Mouse (Mus musculus) hindbrain, embryonic 14.5 days (tissue): Measurements from ENCODE around the gene Gm17387. TPM values are rescaled to one million over a fixed set of nuclear protein-coding genes. Genes with fewer than 3 reads are reported as not detected.

ENCODE experiments used
- ATAC-seq: fragments of 200-750 bp; cut with Nextera tagmentation; 2 replicates; pipeline ENCODE4 v1.8.0; 2017; ENCODE audit warnings: moderate number of reproducible peaks, mild to moderate bottlenecking, moderate TSS enrichment, moderate library complexity; ENCODE audit not compliant: low FRiP score
- DNase-seq: peaks from one replicate; pipeline ENCODE4 v3.0.0-alpha.2; 2015; ENCODE audit warnings: low spot score
- H3K27ac ChIP-seq: fragments of 300-500 bp; sonication (generic); 2 replicates; pipeline ENCODE4 v1.5.1; 2014; ENCODE audit warnings: mild to moderate bottlenecking, moderate library complexity
- H3K27me3 ChIP-seq: fragments of 300-500 bp; sonication (generic); 2 replicates; pipeline ENCODE4 v1.6.1; 2014; ENCODE audit warnings: mild to moderate bottlenecking, low read length, mixed read lengths; ENCODE audit not compliant: control insufficient read depth, insufficient read depth
- H3K36me3 ChIP-seq: fragments of 300-500 bp; sonication (generic); replicated peaks from 2 replicates; pipeline ENCODE4 v1.6.1; 2014; ENCODE audit not compliant: control insufficient read depth, insufficient read depth
- H3K4me1 ChIP-seq: fragments of 300-500 bp; sonication (generic); replicated peaks from 2 replicates; pipeline ENCODE4 v1.6.1; 2014; ENCODE audit warnings: antibody characterized with exemption, low read length, mixed read lengths; ENCODE audit not compliant: control insufficient read depth, insufficient read depth
- H3K4me2 ChIP-seq: fragments of 300-500 bp; sonication (generic); replicated peaks from 2 replicates; pipeline ENCODE4 v1.6.1; 2014; ENCODE audit warnings: mild to moderate bottlenecking, moderate library complexity
- H3K4me3 ChIP-seq: fragments of 300-500 bp; sonication (generic); replicated peaks from 2 replicates; pipeline ENCODE4 v1.5.1; 2014; ENCODE audit warnings: mild to moderate bottlenecking, low read length
- H3K9ac ChIP-seq: fragments of 300-500 bp; sonication (generic); 2 replicates; pipeline ENCODE4 v1.6.1; 2014
- H3K9me3 ChIP-seq: fragments of 300-500 bp; sonication (generic); 2 replicates; pipeline ENCODE4 v1.6.1; 2016; ENCODE audit warnings: low read length; ENCODE audit not compliant: control insufficient read depth
- WGBS: fragments of 180-500 bp; shearing (Covaris S2); extraction: QIAGEN DNeasy Blood & Tissue Kit; methylation state at CpG from one replicate; pipeline ENCODE4 v1.1.7; 2014; 5-methylcytosine and 5-hydroxymethylcytosine counted together
- polyA plus RNA-seq: library from polyadenylated mRNA; unstranded; fragments of >200 nt; fragmentation: Nextera tagmentation; extraction: Ambion mirVana; gene quantifications from 2 replicates; pipeline ENCODE4 v1.2.1, GENCODE M21; 2014

Gm17387 gene
- polyA plus RNA-seq, 1 experiment from 2014 or later: not detected

DNA sequence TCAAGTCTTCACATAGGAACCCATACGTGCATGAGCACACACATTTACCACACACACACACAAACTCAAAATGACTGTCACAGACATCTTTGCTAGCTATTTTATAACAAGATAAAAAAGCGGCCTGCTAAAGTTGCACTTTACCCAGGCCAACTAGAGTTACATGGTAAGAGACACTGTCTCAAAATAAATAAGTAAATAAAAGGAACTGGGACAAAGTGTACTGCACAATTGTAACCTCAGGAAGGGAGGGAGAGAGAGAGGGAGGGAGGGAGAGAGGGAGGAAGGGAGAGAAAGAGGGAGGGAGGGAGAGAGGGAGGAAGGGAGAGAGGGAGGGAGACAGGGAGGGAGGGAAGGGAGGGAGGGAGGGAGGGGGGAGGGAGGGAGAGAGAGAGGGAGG lies 23.5 kb downstream of the Gm17387 start:
- Histone ChIP-seq H3K9me3 (no peaks in the 10 kb centered on the region), H3K4me3 (no peak overlapping the region), H3K9ac (no peak overlapping the region), H3K27ac (no peak overlapping the region), H3K36me3 (no peaks in the 10 kb centered on the region), H3K4me1 (peaks cover 2% of the 10 kb centered on the region), H3K4me2 (no peak overlapping the region), H3K27me3 (no peaks in the 10 kb centered on the region)
- no peak for ATAC-seq
- DNase-seq: no peak
- 92% methylated on average over 2 of the region's 2 CpGs for WGBS

DNA sequence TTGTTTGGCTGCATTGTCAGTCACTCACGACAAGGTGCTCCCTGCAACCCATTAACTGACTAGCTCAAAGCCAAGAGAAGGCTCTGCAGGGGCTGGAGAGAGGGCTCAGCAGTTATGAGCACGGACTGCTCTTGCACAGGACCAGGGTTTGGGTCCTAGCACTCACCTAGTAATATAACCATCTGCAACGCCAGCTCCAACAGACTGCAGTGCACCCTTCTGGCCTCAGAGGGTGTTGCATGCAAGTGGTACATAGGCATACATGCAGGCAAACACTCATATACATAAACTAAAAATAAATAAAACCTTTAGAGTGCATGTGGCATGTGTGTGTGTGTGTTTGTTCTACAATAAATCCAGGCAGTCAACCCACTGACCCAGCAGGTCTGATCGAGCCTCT lies 26.9 kb downstream of the Gm17387 start:
- peaks cover 9% of the 10 kb centered on the region for H3K4me1 ChIP-seq
- H3K9ac ChIP-seq: no peak overlapping the region
- WGBS: 83% methylated on average over 4 of the region's 4 CpGs
- ATAC-seq (no peak), DNase-seq (no peak)
- H3K4me2 ChIP-seq: no peak overlapping the region
- no peak overlapping the region for H3K4me3 ChIP-seq
- no peaks in the 10 kb centered on the region for H3K27me3 ChIP-seq
- H3K27ac ChIP-seq: no peak overlapping the region
- H3K36me3 ChIP-seq: no peaks in the 10 kb centered on the region
- H3K9me3 ChIP-seq: no peaks in the 10 kb centered on the region

DNA sequence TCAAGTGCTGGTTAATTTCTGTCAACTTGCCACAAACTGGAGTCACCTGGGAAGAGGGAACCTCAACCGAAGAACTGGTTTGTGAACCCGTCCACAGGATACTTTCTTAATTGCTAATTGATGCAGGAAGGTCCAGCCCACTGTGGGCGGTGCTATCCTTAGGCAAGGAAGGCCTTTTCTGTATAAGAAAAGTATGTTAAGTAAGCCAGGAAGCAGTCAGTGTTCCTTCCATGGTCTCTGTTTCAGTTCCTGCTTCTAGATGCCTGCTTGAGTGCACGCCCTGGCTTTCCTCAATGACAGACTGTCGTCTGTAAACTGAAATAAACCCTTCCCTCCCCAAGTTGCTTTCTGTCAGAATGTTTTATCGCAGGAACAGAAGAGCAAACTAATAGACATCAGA lies 28.0 kb downstream of the Gm17387 start:
- DNase-seq (no peak), ATAC-seq (no peak)
- Histone ChIP-seq H3K9me3 (no peaks in the 10 kb centered on the region), H3K4me3 (no peak overlapping the region), H3K4me2 (no peak overlapping the region), H3K36me3 (no peaks in the 10 kb centered on the region), H3K4me1 (peaks cover 13% of the 10 kb centered on the region), H3K27ac (no peak overlapping the region), H3K27me3 (no peaks in the 10 kb centered on the region), H3K9ac (no peak overlapping the region)
- 89% methylated on average over 6 of the region's 6 CpGs for WGBS

DNA sequence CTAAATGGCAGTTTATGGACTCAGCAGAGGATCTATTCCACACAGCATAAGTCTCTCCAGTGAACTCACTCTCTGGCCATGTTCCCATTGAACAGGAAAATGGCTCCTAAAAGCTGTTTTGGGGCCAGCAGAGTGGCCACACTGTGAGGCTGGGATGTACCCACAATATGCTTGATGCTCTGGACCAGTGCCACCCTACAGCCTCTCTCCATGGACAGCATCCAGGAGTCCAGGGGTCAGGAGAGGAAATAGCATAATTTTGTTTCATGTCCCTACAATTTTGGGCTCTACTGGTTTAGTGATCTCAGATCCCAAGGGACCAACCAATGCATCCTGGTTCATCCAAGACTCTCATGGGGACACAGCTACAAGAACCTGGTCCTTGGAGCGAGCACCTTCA lies 28.6 kb downstream of the Gm17387 start:
- DNase-seq (no peak), ATAC-seq (no peak)
- H3K27ac ChIP-seq: no peak overlapping the region
- H3K27me3 ChIP-seq: no peaks in the 10 kb centered on the region
- no peak overlapping the region for H3K4me2 ChIP-seq
- no peaks in the 10 kb centered on the region for H3K9me3 ChIP-seq
- no peak overlapping the region for H3K4me3 ChIP-seq
- peaks cover 19% of the 10 kb centered on the region for H3K4me1 ChIP-seq
- no peaks in the 10 kb centered on the region for H3K36me3 ChIP-seq
- 96% methylated on average over 1 of the region's 1 CpGs for WGBS
- H3K9ac ChIP-seq: no peak overlapping the region

DNA sequence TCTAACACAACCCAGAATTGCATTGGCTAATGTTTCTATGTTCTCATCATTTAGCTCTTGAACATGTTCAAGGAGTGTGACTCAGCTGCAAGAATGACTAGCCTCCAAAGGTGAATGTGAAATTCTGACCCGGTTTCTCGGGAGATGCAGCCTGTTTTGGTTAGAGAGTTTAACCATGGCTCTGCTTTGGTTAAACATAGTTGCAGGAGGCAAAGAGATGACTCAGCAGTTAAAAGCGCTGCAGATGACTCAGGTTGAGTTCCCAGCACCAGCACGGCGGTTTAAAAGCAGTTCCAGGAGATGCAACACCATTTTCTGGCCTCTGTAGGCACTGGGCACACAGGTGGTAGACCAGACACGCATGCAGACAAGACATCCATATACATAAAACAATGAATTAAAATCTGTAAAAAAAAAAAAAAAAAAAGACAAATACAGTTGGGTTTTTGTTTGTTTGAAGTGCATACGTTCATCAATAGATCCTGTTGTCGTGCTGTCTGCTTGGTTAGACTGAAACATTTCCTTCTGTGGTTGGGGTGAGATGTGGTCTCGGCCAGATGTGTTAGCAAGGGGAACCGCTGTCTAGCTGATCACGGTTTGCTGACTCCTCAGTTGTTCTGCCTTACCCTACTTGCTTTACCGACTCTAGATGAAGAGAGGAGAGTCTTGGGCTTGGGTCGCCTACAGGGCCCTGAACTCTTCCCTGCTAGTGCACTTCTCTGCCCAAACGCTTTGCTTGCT lies 29.8 kb downstream of the Gm17387 start:
- Histone ChIP-seq H3K9me3 (no peaks in the 10 kb centered on the region), H3K27ac (no peak overlapping the region), H3K9ac (no peak overlapping the region), H3K36me3 (peaks cover 7% of the 10 kb centered on the region; the same call in 1 of the 2 replicates), H3K4me1 (peaks cover 24% of the 10 kb centered on the region), H3K4me2 (no peak overlapping the region), H3K27me3 (no peaks in the 10 kb centered on the region), H3K4me3 (no peak overlapping the region)
- no peak for ATAC-seq
- 95% methylated on average over 14 of the region's 14 CpGs for WGBS
- no peak for DNase-seq

DNA sequence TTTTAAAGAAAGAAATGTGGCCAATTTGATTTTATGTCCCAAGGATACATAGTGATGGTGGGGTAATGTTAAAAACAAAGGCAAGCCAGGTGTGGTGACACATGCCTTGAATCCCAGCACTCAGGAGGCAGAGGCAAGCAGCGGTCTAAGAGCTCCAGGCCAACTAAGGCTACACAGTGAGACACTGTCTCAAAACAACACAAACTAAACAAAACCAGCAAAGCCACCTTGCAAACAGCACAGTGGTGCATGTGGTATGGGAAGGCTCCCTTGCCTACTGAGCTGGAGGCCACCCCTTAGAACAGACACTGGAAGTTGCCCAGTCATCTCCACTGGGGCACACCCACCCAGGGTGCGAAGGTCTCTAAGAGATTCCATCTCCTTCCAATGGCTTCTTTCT lies 31.0 kb downstream of the Gm17387 start:
- H3K9me3 ChIP-seq: no peaks in the 10 kb centered on the region
- peaks cover 19% of the 10 kb centered on the region for H3K36me3 ChIP-seq
- no peaks in the 10 kb centered on the region for H3K27me3 ChIP-seq
- H3K9ac ChIP-seq: peak overlapping the region; percentile 97
- DNase-seq: no peak
- ATAC-seq: 0 out of 2 replicates have a peak, but pooled peaks have one; percentile 0
- peaks cover 24% of the 10 kb centered on the region for H3K4me1 ChIP-seq
- H3K4me3 ChIP-seq: peak overlapping the region; percentile 80
- 57% methylated on average over 2 of the region's 2 CpGs for WGBS
- peak overlapping the region; percentile 65 for H3K4me2 ChIP-seq
- peak overlapping the region; percentile 94 for H3K27ac ChIP-seq

DNA sequence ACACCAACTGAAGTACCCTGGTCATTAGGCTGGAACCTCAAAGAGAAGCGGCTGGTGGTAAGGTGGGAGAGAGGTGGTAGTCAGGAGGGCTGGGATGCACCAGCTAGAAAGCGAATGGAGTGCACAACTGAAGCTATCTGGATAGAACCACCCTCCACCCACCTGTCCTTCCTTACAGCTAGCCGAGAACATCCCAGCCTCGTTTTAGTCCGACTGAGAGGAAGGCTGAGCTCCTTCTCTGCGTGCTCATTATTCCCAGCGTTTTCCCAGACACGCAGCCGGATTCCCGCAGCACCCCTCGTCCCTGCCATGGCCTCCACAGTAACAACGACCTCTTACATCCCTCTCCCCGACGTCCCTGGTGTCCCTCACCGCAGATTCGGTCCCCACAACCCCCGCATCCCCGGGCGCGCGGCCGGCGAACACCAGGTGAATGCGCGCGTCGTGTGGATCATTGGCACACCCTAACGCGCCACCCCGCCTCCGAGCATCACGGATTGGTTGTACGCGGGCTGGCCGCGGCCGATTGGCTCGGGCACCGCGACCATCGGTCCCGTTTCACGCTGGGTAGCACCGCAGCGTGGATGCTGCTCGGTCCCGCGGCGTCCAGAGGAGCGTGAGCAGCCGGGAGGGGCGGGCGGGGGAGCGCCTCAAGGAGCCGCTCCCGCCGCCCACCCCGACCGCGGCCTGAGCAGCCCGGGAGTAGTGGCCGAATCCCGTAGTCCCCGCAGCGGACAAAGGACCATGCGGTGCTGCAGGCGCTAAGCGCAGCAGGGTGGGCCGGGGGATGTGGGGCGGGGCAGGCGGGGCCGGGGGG lies 31.7 kb downstream of the Gm17387 start, which contains the start of gene B4galnt4:
Gene B4galnt4 (plus strand): TSS at position 679 of the 817 bp plus-strand sequence.
- peak within 1 kb of the TSS; percentile 97 for H3K9ac ChIP-seq
- H3K4me3 ChIP-seq: peak within 1 kb of the TSS; percentile 80
- no peaks in the 10 kb centered on the region for H3K9me3 ChIP-seq
- no peaks in the 10 kb centered on the region for H3K27me3 ChIP-seq
- DNase-seq: peak; percentile 90
- H3K4me1 ChIP-seq: peaks cover 24% of the 10 kb centered on the region
- under 1% methylated on average over 72 of the region's 72 CpGs for WGBS
- peaks cover 26% of the 10 kb centered on the region for H3K36me3 ChIP-seq
- peak within 1 kb of the TSS; percentile 65 for H3K4me2 ChIP-seq
- peak; percentile 97 for ATAC-seq
- H3K27ac ChIP-seq: peak within 1 kb of the TSS; percentile 94

DNA sequence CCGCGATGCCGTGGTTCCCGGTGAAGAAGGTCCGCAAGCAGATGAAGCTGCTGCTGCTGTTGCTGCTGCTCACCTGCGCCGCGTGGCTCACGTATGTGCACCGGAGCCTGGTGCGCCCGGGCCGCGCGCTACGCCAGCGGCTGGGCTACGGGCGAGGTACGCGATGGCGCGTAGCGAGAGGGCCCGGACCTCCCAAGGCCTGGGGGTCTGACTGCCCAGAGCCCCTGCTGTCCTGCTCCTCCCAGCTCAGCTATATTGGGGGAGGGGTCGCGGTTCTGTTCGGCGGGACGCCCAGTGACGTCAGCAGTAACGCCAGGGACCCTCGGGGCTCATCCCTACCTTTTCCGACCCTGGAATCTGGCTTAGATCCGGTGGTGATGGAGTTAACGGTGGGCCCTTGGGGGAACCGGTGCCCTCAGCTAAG lies 32.4 kb downstream of the Gm17387 start:
- Histone ChIP-seq H3K27ac (peak overlapping the region; percentile 94), H3K4me3 (peak overlapping the region; percentile 80), H3K9me3 (no peaks in the 10 kb centered on the region), H3K4me2 (peak overlapping the region; percentile 65), H3K9ac (peak overlapping the region; percentile 97), H3K27me3 (no peaks in the 10 kb centered on the region), H3K36me3 (peaks cover 32% of the 10 kb centered on the region), H3K4me1 (peaks cover 24% of the 10 kb centered on the region)
- DNase-seq (peak; percentile 56), ATAC-seq (peak; percentile 52)
- under 1% methylated on average over 37 of the region's 37 CpGs for WGBS

DNA sequence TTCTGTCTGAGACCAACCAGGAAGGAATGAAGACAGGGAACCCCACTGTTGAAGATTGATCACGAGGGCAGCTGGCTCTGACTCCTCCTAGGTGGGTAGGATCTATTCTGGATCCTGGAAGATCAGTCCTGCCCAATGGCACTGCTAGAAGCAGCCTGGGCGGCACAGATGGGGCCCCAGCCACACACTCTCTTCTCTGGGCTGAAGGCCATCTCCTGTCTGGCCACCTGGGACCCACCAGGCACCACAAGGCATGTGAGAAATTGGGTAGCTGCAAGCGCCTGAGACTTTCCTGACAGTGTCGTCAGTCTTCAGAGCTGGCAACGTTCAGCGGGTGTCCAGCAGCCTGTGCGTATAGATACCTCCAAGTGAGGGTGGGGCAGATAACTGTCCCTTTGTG lies 33.6 kb downstream of the Gm17387 start:
- 67% methylated on average over 7 of the region's 7 CpGs for WGBS
- Histone ChIP-seq H3K9me3 (no peaks in the 10 kb centered on the region), H3K9ac (peak overlapping the region; percentile 97), H3K27ac (no peak overlapping the region), H3K4me3 (peak overlapping the region; percentile 80; the same call in 1 of the 2 replicates), H3K4me1 (peaks cover 24% of the 10 kb centered on the region), H3K4me2 (peak overlapping the region; percentile 65), H3K27me3 (no peaks in the 10 kb centered on the region), H3K36me3 (peaks cover 44% of the 10 kb centered on the region)
- DNase-seq (no peak), ATAC-seq (no peak)
